Mouse (Mus musculus): ENCODE data around the gene Fam187b. TPM values are rescaled to one million over a fixed set of nuclear protein-coding genes. Genes with fewer than 3 reads are reported as not detected.
"Not testable (repeated sequence)": the region's sequence is repeated elsewhere in the genome, so short reads cannot be mapped to it uniquely, and the experiment has no call there.

The Fam187b gene
- polyA plus RNA-seq (2015; fragmentation: Nextera tagmentation; extraction: Ambion mirVana) = 8.9 and 9.2 TPM in 2 replicates

DNA sequence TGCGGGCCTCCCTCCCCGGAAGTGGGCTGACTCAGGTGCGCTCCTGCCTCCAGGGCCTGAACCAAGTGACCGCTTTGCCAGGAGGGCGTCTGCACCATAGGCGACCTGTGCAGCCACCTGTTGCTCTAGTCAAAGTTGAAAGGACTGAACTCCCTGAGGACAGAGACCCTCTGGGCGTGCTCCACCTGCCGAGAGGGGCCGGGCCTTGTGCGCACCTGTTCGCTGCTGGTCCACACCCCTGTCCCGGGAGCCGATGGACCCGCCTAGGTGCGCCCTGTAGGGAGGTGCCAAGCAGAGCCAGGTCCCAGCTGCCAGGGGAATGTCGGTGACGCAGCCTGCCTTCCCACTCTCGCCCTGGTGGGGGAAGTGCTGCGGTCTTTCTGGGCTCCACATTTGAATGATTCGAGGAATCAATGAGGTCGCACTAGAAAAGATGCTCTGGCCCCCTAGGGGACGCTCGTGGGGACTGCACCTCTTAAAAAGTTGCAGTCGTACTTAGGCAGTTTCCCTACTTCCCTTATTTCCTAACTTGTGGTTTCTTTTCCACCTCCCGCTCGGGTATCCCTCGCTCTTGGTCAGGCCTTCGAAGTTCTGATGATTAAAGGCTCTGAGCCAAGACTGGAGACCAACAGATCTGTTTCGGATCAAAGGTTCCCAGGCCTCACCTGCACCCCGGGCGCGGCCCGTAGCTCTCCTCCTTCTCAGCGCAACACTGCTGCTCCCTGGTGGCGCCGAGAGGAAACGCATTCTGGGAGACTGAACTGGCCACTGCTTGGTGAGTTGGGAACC is at the start of gene Fam187b:
Fam187b (plus strand) TSS at position 290 of the 789 bp plus-strand sequence.
- H3K4me1 ChIP-seq (replicated peaks; ENCODE audit: insufficient read depth, low read length) = no peaks in the 10 kb centered on the region
- H3K27ac ChIP-seq = peak within 1 kb of the TSS; percentile 80
- no peaks in the 10 kb centered on the region for H3K36me3 ChIP-seq (ENCODE audit: insufficient read depth, low read length)
- peak; percentile 80 for TF ChIP-seq CTCF (IDR thresholded peaks at IDR 0.05; ENCODE audit: low read depth)
- peak within 1 kb of the TSS; percentile 60 for H3K4me2 ChIP-seq (ENCODE audit: low read length)
- no peaks in the 10 kb centered on the region for H3K9me3 ChIP-seq (replicated peaks; ENCODE audit: low read length)
- WGBS = under 1% methylated on average over 37 of the region's 37 CpGs
- H3K4me3 ChIP-seq (replicated peaks; ENCODE audit: low read depth, low read length) = peak within 1 kb of the TSS; percentile 53
- no peaks in the 10 kb centered on the region for H3K27me3 ChIP-seq (ENCODE audit: insufficient read depth, low read length)
- peak within 1 kb of the TSS; percentile 69 for H3K9ac ChIP-seq (ENCODE audit: low read depth, low read length)
- DNase-seq (ENCODE audit: low spot score) (peak; percentile 93), ATAC-seq (replicated peaks; ENCODE audit: low FRiP score, low read depth) (peak; percentile 96)

DNA sequence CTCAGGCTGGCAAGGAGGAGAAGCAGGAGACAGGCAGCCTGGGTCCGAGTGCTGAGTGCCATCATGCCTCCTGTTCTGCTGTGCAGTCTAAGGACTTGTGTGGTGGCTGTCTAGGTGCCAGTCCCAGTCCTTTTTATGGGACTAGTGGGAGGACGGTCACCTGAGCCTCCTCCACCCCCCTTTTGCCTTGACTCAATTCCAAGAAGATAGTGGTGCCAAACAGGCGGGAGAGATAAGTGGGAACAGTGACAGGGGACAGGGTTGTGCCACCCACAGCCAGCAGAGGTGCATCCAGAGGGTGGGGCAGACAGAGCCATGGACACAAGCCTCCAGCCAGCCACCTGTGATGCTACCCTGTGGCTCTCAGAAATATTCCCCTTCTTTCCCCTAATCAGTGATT is 49.5 kb upstream of the Fam187b start:
- Histone ChIP-seq H3K4me2 (ENCODE audit: low read length) (no peak overlapping the region), H3K4me3 (replicated peaks; ENCODE audit: low read depth, low read length) (no peak overlapping the region), H3K4me1 (replicated peaks; ENCODE audit: insufficient read depth, low read length) (no peaks in the 10 kb centered on the region), H3K9ac (ENCODE audit: low read depth, low read length) (no peak overlapping the region), H3K27me3 (ENCODE audit: insufficient read depth, low read length) (no peaks in the 10 kb centered on the region), H3K36me3 (ENCODE audit: insufficient read depth, low read length) (no peaks in the 10 kb centered on the region), H3K9me3 (replicated peaks; ENCODE audit: low read length) (no peaks in the 10 kb centered on the region), H3K27ac (no peak overlapping the region)
- no peak for DNase-seq (ENCODE audit: low spot score)
- WGBS = 60% methylated on average over 3 of the region's 3 CpGs
- ATAC-seq (replicated peaks; ENCODE audit: low FRiP score, low read depth) = no peak
- TF ChIP-seq CTCF (IDR thresholded peaks at IDR 0.05; ENCODE audit: low read depth) = no peak

- 71% methylated on average over 2 of the region's 2 CpGs for WGBS
- not testable (repeated sequence) for H3K4me1 ChIP-seq (replicated peaks; ENCODE audit: insufficient read depth, low read length); H3K36me3 ChIP-seq (ENCODE audit: insufficient read depth, low read length); H3K4me2 ChIP-seq (ENCODE audit: low read length); H3K9me3 ChIP-seq (replicated peaks; ENCODE audit: low read length); H3K4me3 ChIP-seq (replicated peaks; ENCODE audit: low read depth, low read length); H3K27ac ChIP-seq; H3K9ac ChIP-seq (ENCODE audit: low read depth, low read length); ATAC-seq (replicated peaks; ENCODE audit: low FRiP score, low read depth); H3K27me3 ChIP-seq (ENCODE audit: insufficient read depth, low read length); DNase-seq (ENCODE audit: low spot score)
Measured at GRCm38 (mm10) chr7:30924581-30924980, 49.0 kb upstream of the Fam187b start, which contains the start of gene Hamp2. Hamp2 (minus strand) TSS chr7:30924681.

DNA sequence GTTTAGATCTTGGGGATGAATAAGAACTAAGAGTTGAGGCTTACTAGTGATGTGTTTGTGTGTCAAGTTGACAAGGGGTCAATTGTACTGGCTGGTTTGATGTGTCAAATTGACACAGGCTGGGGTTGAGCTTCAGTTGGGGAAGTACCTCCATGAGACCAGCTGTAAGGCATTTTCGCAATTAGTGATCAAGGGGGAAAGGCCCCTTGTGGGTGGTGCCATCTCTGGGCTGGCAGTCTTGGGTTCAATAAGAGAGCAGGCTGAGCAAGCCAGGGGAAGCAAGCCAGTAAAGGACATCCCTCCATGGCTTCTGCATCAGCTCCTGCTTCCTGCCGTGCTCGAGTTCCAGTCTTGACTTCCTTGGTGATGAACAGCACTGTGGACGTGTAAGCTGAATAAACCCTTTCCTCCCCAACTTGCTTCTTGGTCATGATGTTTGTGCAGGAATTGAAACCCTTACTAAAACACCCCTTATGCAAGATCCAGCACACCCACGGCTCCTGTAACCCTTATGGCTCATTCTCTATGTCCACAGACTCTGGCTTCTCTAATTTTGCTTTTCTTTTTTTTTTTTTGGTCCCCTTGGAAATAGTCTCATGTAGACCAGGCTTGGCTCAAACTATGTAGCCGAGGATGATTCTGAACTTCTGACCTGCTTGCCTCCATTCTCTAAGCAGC is 38.0 kb upstream of the Fam187b start:
- not testable (repeated sequence) for H3K4me2 ChIP-seq (ENCODE audit: low read length); H3K9me3 ChIP-seq (replicated peaks; ENCODE audit: low read length); H3K4me3 ChIP-seq (replicated peaks; ENCODE audit: low read depth, low read length); H3K27me3 ChIP-seq (ENCODE audit: insufficient read depth, low read length); H3K4me1 ChIP-seq (replicated peaks; ENCODE audit: insufficient read depth, low read length); DNase-seq (ENCODE audit: low spot score); H3K9ac ChIP-seq (ENCODE audit: low read depth, low read length); ATAC-seq (replicated peaks; ENCODE audit: low FRiP score, low read depth); H3K27ac ChIP-seq; H3K36me3 ChIP-seq (ENCODE audit: insufficient read depth, low read length)
- WGBS = 64% methylated on average over 6 of the region's 6 CpGs

DNA sequence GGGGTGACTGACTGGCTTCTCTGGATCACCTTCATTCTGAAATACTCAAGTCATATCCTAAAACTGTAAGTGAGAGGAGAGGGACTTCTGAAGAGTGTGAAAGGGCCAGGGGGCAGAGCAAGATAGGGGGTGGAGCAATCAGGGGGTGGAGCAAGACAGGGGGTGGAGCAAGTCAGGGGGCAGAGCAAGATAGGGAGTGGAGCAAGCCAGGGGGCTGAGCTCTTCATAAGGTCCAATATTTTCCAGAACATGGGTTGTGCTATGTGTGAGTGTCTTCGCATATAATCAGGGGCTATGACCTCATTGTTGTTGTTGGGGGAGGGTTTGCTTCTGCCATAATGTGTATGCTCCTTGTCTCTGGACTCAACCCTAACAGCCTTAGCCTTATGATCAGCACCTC is 33.5 kb upstream of the Fam187b start:
- not testable (repeated sequence) for H3K4me1 ChIP-seq (replicated peaks; ENCODE audit: insufficient read depth, low read length); DNase-seq (ENCODE audit: low spot score); H3K27ac ChIP-seq; H3K9me3 ChIP-seq (replicated peaks; ENCODE audit: low read length); H3K4me2 ChIP-seq (ENCODE audit: low read length); ATAC-seq (replicated peaks; ENCODE audit: low FRiP score, low read depth); H3K36me3 ChIP-seq (ENCODE audit: insufficient read depth, low read length); H3K4me3 ChIP-seq (replicated peaks; ENCODE audit: low read depth, low read length); H3K27me3 ChIP-seq (ENCODE audit: insufficient read depth, low read length); H3K9ac ChIP-seq (ENCODE audit: low read depth, low read length)
- WGBS = 78% methylated on average over 1 of the region's 1 CpGs

GRCm38 (mm10) chr7:30942365-30942764 is 31.2 kb upstream of the Fam187b start:
- not testable (repeated sequence) for H3K4me2 ChIP-seq (ENCODE audit: low read length); H3K36me3 ChIP-seq (ENCODE audit: insufficient read depth, low read length); H3K9me3 ChIP-seq (replicated peaks; ENCODE audit: low read length); H3K9ac ChIP-seq (ENCODE audit: low read depth, low read length); DNase-seq (ENCODE audit: low spot score); H3K4me3 ChIP-seq (replicated peaks; ENCODE audit: low read depth, low read length); H3K27me3 ChIP-seq (ENCODE audit: insufficient read depth, low read length); ATAC-seq (replicated peaks; ENCODE audit: low FRiP score, low read depth); H3K27ac ChIP-seq; H3K4me1 ChIP-seq (replicated peaks; ENCODE audit: insufficient read depth, low read length)
- 56% methylated on average over 1 of the region's 3 CpGs for WGBS
